Comparison of ENCODE assay signal across 26 mouse cellular contexts in the genomic region with DNA sequence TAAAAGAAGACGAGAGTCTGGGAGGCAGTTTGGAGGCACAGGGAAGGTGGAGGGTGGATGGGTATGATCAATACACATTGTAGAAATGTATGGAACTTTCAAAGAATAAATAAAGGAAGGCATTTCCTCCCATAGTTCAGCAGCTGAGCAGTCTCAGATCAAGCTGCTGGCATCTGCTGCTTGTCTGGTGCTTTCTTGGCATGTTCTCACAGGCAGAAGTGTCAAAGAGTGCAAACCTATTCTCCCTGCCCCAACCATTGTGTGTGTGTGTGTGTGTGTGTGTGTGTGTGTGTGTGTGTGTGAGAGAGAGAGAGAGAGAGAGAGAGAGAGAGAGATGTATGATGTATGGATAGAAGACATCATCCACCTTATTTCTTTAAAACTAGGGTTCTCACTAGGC.
"Had no signal": no experiment of that assay in that cellular context is flagged by ENCODE, and none has a peak within 500 bp of the region (broad histone marks: within the 10 kb centered on the region; RNA-seq: fewer than 3 reads in every experiment).

No protein-coding gene starts in this region.

- ATAC-seq: hindbrain, postnatal 0 days; intestine, embryonic 16.5 days had no signal

- H3K4me1 ChIP-seq: hindbrain, embryonic 13.5 days; kidney, embryonic 15.5 days; limb, embryonic 13.5 days; limb, embryonic 15.5 days had no signal

- H3K36me3 ChIP-seq: heart, embryonic 13.5 days; heart, embryonic 15.5 days; hindbrain, embryonic 13.5 days; hindbrain, embryonic 15.5 days; kidney, embryonic 15.5 days; limb, embryonic 13.5 days; limb, embryonic 15.5 days; liver, embryonic 15.5 days had no signal

- H3K9me3 ChIP-seq: heart, embryonic 13.5 days; heart, embryonic 15.5 days; hindbrain, embryonic 13.5 days; hindbrain, embryonic 15.5 days; kidney, embryonic 15.5 days; limb, embryonic 13.5 days; limb, embryonic 15.5 days; liver, embryonic 15.5 days had no signal

- H3K4me3 ChIP-seq: heart, adult 2 months; heart, embryonic 13.5 days; heart, embryonic 15.5 days; hindbrain, embryonic 13.5 days; hindbrain, embryonic 15.5 days; kidney, embryonic 15.5 days; limb, embryonic 13.5 days; limb, embryonic 15.5 days; liver, embryonic 15.5 days had no signal

- H3K27ac ChIP-seq: heart, adult 2 months; heart, embryonic 13.5 days; heart, embryonic 15.5 days; hindbrain, embryonic 13.5 days; hindbrain, embryonic 15.5 days; hindbrain, postnatal 0 days; kidney, embryonic 15.5 days; kidney, postnatal 0 days; limb, embryonic 13.5 days; limb, embryonic 15.5 days had no signal

- H3K27me3 ChIP-seq: heart, embryonic 13.5 days; heart, embryonic 15.5 days; hindbrain, embryonic 13.5 days; hindbrain, embryonic 15.5 days; kidney, embryonic 15.5 days; limb, embryonic 13.5 days; limb, embryonic 15.5 days; liver, embryonic 15.5 days had no signal

- H3K4me2 ChIP-seq: heart, embryonic 11.5 days; heart, embryonic 13.5 days; heart, embryonic 15.5 days; hindbrain, embryonic 13.5 days; hindbrain, embryonic 15.5 days; kidney, embryonic 15.5 days; limb, embryonic 13.5 days; limb, embryonic 15.5 days had no signal

- H3K9ac ChIP-seq: heart, embryonic 13.5 days; heart, embryonic 15.5 days; hindbrain, embryonic 13.5 days; hindbrain, embryonic 15.5 days; kidney, embryonic 15.5 days; limb, embryonic 13.5 days; limb, embryonic 15.5 days; liver, embryonic 15.5 days had no signal

- DNase-seq: gastrocnemius, postnatal 14 days; gastrocnemius, postnatal 36 days; heart, adult 11 months; heart, adult 2 months; heart, postnatal 14 days; heart, postnatal 36 days; kidney, adult 11 months; kidney, adult 2 months; kidney, adult 9 months; kidney, postnatal 14 days; kidney, postnatal 36 days; layer of hippocampus, adult 9-11 months; layer of hippocampus, postnatal 36 days; lung, adult 18-20 months had no signal
